Mouse (Mus musculus): ENCODE measurements around the gene Astn2. TPM values are rescaled to one million over a fixed set of nuclear protein-coding genes. Genes with fewer than 3 reads are reported as not detected.

Gene Astn2
- polyA plus RNA-seq, 1 experiment: not detected

DNA sequence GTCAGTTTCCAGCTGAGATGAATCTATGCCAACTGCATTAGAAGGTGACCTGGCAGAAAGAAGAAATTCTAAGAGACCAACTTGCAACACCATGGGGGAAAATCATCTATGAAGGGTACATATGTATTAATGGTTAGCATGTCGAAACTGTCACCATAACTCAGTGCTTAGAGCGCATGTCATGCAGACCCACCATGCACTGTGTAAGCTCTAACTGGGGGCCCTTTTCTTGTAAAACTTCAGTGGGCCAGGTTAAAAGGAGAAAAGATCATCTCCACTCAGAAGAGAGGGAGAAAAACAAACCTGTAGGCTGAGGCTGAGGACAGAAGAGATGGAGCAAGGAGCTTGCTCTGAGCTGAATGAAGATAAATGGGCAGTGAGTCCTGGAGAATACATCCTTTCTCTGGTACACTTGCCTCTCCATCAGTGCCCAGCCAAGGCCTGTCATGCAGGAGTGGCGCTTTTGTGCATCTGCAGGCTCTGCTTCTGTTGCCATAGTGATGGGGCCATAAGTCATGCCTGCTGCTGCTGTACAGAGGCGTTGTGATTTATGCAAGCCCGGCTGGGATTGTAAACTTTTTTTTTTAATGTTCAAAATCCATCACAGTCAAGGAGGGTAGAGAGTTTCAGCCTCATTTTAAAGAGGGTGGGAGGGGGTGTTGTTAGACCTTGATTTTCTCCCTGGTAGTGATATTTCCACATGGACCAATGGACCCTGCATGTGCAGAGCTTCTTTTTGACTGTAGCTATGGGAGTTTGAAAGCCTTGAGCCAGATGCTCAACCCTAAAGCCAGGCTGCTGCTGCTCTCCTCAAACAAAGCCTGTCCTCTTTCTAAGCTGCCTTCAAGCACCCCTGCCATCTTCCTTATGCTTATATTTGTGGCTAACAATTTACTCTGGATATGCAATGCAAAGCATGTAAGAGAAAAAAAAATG, 508.1 kb downstream of the Astn2 start:
- TF ChIP-seq GATA1 (IDR thresholded peaks at IDR 0.05; ENCODE audit: low read length): no peak

- TF ChIP-seq GATA1 (IDR thresholded peaks at IDR 0.05; ENCODE audit: low read length): no peak
Measured at GRCm38 (mm10) chr4:65888332-65888993, 515.9 kb downstream of the Astn2 start.

DNA sequence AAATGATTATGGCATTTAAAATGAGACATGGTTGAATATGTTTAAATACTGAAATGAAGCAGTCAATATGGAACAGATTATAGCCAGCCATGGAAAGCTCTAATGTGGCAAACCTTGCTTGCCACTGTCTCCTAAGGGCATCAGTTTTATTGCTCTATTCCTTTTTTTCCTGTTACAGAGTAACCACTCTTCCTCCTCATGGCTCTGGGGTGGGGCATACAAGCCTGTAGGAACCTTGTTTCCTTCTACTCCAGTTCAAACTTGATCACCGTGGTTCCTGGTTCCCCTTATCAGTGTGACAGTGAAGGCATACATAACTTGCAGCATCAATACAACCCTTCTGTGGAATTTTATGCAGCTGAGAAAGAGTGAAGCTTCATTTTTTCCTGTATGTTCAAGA, 517.5 kb downstream of the Astn2 start:
- no peak for TF ChIP-seq GATA1 (IDR thresholded peaks at IDR 0.05; ENCODE audit: low read length)

GRCm38 (mm10) chr4:65885921-65886320, 518.5 kb downstream of the Astn2 start:
- TF ChIP-seq GATA1 (IDR thresholded peaks at IDR 0.05; ENCODE audit: low read length): no peak

DNA sequence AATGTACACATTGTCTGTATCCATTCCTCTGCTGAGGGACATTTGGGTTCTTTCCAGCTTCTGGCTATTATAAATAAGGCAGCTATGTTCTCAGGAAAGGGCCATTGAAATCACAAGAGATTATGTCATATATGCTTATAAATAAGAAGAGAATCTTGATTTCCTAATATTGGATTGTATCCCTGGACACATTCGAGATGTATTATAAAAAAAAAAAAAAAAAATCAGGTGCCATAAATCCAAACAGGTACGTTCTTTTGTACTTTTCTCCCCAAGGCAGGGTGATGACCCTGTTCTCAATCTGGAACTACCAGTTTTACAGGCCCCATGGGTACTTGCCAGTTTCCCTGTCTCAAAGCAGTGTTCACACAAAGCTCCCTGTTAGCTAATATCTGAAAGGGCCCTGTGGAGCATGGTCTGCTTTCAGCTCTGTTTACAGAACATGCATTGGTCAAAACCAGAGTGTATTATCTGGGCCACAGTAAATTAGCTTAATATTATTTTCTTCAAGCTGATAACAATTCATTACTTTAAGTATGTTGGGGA, 530.1 kb downstream of the Astn2 start:
- no peak for TF ChIP-seq GATA1 (IDR thresholded peaks at IDR 0.05; ENCODE audit: low read length)

- TF ChIP-seq GATA1 (IDR thresholded peaks at IDR 0.05; ENCODE audit: low read length): no peak
Measured at GRCm38 (mm10) chr4:65864551-65864950, 539.9 kb downstream of the Astn2 start.

DNA sequence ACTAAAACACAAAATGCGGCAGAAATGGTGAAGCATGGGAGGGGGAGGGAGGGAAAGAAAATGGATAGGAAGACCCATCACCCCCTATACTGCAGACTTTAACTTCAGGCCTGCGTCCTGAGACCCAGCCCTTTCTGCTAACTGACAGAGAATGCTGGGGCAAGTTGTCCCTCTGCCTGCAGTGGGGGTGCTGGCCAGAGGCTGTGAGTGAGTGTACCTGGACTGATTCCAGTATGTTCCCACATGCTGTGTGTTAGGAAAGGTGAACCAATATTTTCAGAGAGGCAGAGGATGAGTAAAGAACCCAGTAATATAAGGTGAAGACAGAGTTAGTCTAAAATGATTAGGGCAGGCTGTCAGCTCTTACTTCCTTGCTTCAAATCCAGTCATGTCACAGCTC, 561.2 kb downstream of the Astn2 start:
- no peak for TF ChIP-seq GATA1 (IDR thresholded peaks at IDR 0.05; ENCODE audit: low read length)

- no peak for TF ChIP-seq GATA1 (IDR thresholded peaks at IDR 0.05; ENCODE audit: low read length)
Measured at GRCm38 (mm10) chr4:65839550-65840000, 564.8 kb downstream of the Astn2 start.

DNA sequence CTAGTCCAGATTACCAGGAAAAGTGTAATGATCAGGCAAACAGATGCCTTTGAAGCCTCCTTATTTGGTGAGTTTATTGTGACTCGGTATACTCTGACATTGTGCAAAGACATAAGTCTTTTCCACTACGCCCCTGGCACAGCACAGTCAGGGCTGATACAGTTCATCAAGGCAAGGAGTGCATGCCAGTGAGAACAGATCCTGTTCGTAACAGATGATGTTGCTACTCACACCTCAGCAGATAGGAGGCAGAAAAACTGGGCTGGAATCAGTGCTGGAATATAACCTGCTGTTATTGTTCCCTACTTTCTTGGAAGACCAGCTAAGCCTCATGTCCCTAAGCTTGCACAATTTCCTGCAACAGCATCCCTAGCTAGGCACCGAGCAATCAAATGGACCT, 565.6 kb downstream of the Astn2 start:
- no peak for TF ChIP-seq GATA1 (IDR thresholded peaks at IDR 0.05; ENCODE audit: low read length)

GRCm38 (mm10) chr4:65832971-65833370, 571.4 kb downstream of the Astn2 start:
- TF ChIP-seq GATA1 (IDR thresholded peaks at IDR 0.05; ENCODE audit: low read length): no peak

- no peak for TF ChIP-seq GATA1 (IDR thresholded peaks at IDR 0.05; ENCODE audit: low read length)
Measured at GRCm38 (mm10) chr4:65831872-65832271, 572.5 kb downstream of the Astn2 start.

GRCm38 (mm10) chr4:65830495-65830894, 573.9 kb downstream of the Astn2 start:
- TF ChIP-seq GATA1 (IDR thresholded peaks at IDR 0.05; ENCODE audit: low read length): no peak

GRCm38 (mm10) chr4:65821070-65821469, 583.3 kb downstream of the Astn2 start:
- TF ChIP-seq GATA1 (IDR thresholded peaks at IDR 0.05; ENCODE audit: low read length): no peak

- no peak for TF ChIP-seq GATA1 (IDR thresholded peaks at IDR 0.05; ENCODE audit: low read length)
Measured at GRCm38 (mm10) chr4:65820236-65820635, 584.2 kb downstream of the Astn2 start.

- TF ChIP-seq GATA1 (IDR thresholded peaks at IDR 0.05; ENCODE audit: low read length): no peak
Measured at GRCm38 (mm10) chr4:65819835-65820234, 584.6 kb downstream of the Astn2 start.

DNA sequence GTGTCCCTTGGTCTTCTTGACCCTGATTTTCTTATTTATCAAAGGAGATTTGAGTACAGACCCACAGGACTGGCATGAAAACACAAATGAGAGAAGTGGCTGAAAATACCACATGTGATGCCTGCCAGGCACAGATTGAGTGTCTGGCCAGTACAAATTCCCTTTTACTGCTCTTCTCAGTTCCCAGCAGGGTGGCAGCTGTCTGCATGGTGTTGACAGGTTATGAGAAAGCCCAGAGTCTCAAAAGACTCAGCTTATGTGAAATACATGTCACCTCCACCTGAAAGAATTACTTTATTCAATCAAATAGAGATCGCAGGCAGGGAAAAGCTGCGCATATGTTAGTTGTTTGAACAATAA, 590.3 kb downstream of the Astn2 start:
- no peak for TF ChIP-seq GATA1 (IDR thresholded peaks at IDR 0.05; ENCODE audit: low read length)
